Mouse (Mus musculus) cerebellum, postnatal 10 days (tissue): ENCODE measurements around the gene Rras.
"Not testable (repeated sequence)": the region's sequence is repeated elsewhere in the genome, so short reads cannot be mapped to it uniquely, and the experiment has no call there.

Experiments used
- DNase-seq, 2 experiments: peaks; one replicate each; pipeline ENCODE4 v3.0.0; 2021; ENCODE audit warnings: mixed read lengths in 2 of 2

Rras gene

GRCm38 (mm10) chr7:45000539-45001114 lies 17.1 kb upstream of the Rras start:
- peak; percentile 41 to 55 for DNase-seq

- DNase-seq = no peak
Measured at GRCm38 (mm10) chr7:45002440-45002839, 15.3 kb upstream of the Rras start.

DNA sequence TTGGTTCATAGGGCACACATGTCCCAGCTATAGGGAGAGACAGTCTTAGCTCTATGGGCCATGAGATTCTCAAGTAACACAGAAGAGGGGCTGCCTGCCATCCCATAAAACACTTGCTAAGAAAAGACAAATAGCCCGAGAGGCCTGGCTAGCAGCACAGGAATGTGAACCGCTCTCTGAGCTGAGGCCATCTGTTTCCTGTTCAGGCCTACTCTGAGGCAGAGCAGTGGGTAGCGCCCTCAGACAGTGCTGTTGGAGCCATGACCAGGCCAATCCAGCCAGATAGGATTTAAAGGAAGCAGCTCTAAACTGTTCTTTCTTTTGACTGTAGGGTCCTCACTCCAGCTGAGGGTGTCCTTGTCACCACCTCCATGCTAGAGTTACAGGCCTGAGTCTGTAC lies 13.2 kb upstream of the Rras start:
- no peak for DNase-seq

- DNase-seq = no peak
Measured at GRCm38 (mm10) chr7:45005321-45005992, 12.3 kb upstream of the Rras start.

DNA sequence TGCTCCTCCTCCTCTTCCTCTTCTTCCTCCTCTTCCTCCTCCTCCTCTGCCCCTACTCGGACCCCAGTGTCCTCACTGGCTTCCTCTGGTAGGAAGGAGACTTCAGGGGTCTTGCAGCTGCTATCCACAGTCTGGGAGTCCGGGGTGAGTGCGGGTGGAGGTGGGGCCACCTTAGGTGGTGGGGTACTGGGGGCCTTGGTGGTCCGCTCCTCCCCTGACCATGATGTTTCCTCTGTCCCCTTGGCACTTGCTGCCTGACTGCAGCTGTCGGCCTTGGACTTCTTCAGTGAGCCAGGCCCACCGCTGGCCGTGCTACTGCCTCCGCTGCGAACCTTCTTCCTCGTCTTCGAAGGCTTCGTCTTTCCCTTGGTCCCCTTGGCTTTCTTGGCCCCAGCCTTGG lies 11.3 kb upstream of the Rras start:
- DNase-seq = no peak

DNA sequence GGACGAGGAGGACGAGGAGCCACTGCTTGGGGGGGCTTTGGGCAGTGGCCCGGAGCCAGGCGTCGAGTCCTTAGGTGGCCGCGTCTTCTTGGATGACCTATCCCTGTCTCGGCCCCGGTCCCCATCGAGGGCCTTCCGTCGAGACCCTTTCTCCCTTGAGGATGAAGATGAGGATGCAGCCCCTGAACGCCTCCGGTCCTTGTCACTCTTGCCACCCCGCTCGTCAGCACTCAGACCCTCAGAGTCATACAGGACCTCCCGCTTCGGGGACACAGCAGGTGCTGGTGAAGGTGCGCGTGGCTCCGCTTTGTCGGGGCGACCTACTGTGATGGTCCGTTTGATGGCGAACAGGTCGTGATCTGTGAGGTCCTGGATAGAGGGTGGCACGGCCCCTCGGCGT lies 10.6 kb upstream of the Rras start:
- peak in 1 of 2 experiments; percentile 3 for DNase-seq

DNA sequence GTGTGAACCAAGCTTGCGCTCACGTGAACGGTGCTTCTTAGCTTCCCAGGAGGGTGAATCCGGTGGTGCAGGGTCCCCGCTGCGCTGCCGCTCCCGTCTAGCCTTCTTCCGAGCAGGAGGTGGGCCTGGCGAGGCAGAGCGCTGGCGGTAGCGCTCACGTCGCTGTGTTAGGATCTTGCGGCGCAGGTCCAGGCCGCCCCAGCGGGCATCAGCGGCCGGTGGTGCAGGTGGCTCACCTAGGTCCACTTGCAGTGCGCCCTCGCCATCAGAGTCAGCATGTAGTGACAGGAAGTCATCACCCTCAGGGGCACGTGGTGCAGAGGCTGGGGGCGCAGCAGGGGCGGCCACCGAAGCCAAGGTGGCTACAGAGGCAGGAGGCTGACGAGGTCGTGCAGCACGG lies 9.9 kb upstream of the Rras start:
- DNase-seq = peak in 1 of 2 experiments; percentile 2

DNA sequence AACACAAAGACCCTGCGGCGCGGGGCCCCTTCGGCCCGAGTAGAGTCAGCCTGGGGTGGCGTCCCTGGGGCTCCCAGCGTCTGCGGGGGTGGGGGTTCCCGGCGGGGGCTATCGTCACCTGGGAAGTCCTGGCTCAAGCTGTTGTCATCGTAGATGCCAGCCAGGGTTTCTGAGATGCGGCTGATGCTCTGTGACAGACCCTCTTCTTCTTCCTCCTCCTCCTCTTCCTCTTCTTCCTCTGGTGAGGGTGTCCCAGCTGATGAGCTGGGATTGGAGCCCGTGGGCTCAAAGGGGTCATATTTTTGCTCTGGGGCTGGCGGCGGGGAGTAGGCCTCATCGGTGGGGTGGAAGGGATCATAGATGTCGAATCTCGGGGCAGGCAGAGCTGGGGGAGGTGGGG lies 9.3 kb upstream of the Rras start:
- peak in 1 of 2 experiments; percentile 8 for DNase-seq

- peak in 1 of 2 experiments; percentile 4 for DNase-seq
Measured at GRCm38 (mm10) chr7:45012011-45012410, 5.8 kb upstream of the Rras start.

- DNase-seq = peak in 1 of 2 experiments; percentile 7
Measured at GRCm38 (mm10) chr7:45012824-45013223, 4.9 kb upstream of the Rras start.

DNA sequence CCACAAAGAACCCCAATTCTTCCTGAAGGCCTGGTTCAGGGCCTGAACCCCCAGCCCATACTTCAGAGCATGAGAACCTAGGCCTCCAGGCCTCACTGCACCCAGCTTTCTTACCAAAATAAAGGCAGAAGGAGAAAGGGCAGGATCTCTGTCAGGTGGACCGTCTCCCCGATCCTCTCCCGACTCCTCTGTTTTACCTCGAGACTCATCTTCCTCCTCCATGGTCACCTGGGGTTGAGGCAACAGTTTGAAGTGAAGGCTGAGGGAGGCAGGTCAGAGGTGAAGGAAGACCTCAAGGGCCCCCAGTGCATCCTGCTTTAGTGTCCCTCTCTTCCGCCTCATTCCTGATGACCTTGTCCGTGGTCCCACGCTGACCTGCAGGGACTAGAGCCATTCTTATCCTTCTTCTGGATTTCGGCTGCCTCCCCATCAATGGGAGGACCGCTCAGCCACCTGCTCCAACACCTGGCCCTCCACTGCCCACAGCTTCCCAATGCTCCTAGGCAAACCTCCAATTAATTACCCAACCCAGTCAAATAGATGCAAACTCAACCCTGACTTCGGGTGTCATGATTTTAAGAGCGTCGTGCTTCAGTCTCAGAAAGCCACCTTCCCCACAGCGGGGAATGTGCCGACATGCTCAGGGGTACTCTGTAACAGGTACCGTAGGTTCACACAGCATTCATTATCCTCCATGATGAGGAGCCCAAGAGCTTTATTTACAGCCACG lies 4.2 kb upstream of the Rras start:
- DNase-seq = peak in 1 of 2 experiments; percentile 3

DNA sequence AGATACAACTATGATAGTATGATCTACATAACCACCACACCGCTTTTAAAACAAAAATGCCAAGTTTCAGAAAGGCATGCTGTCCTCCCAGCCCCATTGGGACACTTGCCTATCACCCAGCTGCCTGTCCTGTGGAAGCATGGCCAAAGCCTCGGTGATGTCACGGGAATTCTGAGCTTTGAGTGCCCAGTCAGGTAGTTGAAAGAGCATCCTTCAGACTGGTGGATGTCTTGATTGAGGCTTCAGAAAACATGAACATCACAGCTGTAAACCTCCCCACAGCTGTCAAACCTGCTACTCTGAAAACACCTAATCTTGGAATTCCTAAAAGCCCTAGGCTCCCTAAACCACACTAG lies 3.7 kb upstream of the Rras start:
- DNase-seq = peak in 1 of 2 experiments; percentile 4

DNA sequence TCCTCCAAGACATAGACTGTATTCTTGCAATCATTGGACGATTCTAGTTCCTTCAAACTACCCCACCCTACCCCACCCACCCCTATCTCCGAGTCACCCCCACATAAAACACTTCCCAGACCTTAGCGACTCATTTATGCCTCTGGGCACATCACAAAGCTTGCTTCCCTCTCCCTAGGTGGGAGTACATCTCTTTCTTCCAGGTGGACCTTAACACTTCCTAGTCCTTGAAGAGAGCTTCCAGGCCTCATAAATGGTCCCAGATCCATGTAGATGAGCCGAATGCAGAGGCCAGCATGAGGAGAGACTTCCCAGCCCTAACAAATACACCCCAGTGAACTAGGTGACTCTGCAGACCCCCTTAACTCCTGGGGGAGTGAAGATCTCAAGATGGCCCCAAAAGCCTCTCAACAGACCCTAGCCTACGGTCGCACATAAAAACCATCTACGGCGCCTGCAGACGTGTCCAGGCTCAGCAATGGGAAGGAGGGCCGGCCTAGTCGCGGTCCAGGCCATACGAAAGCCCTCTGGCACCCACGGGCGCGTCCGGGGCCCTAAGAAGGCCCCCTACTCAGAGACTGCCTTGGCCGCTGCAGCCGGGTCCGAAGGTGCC lies 2.3 kb upstream of the Rras start:
- DNase-seq = no peak

GRCm38 (mm10) chr7:45015957-45016612 lies 1.7 kb upstream of the Rras start, which contains the start of gene Scaf1:
Scaf1 (minus strand) TSS chr7:45016363.
- peak; percentile 100 for DNase-seq

- no peak for DNase-seq
Measured at GRCm38 (mm10) chr7:45016761-45017160, 1.0 kb upstream of the Rras start.

DNA sequence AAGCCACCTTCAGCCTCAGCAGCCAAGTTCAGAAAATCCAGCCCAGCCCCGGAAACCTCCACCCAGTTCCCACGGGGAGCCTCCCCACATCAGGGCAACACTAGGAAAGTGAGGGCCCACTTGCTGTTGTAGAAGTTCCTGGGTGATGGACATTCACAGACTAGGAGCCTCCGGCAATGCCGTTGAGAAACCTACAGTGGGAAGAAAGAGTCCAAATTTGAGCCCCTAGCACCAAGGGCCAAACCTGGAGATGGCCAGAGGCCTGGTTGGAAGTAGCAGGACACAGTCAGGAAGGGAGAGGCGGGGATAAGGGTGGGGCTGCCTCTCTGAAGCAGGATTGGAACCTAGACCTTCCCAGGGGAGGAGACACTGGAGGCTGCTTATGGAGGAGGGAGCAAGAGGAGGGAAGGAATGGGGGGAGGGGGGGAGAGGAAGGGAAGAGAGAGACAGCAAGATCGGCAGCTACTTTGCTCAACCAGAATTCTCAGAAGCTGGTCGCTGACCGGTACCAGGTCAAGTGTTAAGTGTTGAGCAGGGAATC lies 1.3 kb downstream of the Rras start:
- no peak for DNase-seq

- DNase-seq = no peak
Measured at GRCm38 (mm10) chr7:45020225-45020624, 2.5 kb downstream of the Rras start.

- not testable (repeated sequence) for DNase-seq
Measured at GRCm38 (mm10) chr7:45023711-45024110, 6.0 kb downstream of the Rras start.

DNA sequence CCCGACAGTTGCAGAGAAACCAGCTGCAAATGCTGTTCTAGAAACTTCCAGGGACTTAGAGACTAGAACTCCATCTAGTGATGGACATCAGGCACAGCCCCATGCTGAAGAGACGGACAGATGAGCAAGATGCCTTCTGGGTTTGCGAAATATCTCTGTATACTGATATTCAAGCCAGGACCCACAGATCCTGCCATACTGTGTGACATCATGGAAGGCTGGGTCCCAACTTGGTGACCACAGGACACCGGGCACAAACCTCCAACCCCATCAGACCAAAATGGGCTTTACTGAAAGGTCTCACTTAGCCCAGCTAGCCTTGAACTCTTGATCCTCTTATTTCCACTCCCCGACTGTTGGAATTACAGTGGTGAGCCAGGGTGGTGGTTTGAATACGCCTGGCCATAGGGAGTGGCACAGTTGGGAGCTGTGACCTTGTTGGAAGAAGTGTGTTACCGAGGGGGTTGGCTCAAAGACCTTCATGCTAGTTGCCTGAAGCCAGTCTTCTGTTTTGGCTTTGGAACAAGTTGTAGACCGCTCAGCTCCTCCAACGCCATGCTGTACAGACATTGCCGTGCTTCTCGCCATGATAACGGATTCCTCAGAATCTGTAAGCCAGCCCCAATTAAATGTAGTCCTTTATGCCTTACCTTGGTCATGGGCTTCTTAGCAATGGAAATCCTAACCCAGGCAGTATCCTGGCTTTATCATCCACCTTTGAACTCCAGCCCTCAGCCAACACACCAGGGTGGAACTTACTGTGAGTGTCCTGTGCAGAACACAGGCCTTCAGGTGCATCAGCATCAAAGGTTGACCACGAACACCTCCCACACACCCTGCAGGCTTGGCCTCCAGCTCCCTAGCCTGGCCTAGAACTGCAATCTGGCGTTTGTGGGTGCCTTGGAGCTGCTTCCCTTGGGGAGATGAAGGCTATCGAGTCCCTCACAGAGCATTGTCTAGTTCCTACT lies 6.8 kb downstream of the Rras start:
- DNase-seq = no peak

DNA sequence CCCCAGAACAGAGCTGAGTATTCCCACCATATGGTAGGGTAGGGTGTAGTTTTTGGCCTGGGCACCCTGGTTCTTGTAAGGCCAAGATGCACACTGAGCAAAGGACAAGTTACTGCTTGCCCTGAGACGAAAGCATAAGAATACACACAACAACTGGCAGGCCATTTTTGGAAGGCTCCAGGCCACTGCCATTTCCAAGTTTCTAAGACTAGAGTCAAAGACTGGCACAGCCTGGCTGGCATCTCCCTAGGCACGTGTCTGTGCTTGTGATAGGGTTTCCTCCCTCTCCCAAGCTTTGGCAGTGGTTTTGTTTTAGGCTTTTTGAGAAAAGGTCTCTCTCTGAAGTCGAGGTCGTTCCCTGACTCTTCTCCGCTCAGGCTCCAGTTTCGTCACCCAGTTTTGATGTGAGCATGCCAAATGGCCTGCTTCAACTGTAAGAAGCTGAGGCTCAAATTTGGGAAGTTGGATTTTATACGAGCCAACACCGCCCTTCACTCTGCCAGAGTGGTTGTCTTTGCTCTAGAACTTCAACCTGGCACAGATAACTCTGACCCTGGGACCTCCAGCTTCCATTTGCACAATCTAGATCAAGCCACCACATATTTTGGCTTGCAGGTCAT lies 8.0 kb downstream of the Rras start:
- DNase-seq = no peak

DNA sequence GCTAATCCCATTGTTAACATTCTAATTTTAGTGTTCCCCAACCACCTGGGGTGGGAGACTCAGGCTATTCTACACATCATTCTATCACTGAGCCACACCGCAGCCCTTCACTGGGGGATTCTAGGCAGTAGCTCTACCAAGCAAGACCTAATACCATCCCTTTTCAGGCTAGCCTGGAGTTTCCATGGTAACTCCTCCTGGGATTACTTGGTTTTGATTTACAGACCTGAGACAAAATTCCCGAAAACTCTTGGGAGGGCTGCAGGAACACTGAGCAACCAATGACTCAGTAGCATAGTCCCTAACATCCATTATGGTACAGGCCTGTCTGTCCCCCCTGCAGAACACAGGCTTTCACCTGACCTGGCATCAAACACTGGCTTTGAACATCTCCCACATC lies 8.5 kb downstream of the Rras start:
- DNase-seq = no peak
